8 mouse cellular contexts compared by ENCODE assay signal in the genomic region with DNA sequence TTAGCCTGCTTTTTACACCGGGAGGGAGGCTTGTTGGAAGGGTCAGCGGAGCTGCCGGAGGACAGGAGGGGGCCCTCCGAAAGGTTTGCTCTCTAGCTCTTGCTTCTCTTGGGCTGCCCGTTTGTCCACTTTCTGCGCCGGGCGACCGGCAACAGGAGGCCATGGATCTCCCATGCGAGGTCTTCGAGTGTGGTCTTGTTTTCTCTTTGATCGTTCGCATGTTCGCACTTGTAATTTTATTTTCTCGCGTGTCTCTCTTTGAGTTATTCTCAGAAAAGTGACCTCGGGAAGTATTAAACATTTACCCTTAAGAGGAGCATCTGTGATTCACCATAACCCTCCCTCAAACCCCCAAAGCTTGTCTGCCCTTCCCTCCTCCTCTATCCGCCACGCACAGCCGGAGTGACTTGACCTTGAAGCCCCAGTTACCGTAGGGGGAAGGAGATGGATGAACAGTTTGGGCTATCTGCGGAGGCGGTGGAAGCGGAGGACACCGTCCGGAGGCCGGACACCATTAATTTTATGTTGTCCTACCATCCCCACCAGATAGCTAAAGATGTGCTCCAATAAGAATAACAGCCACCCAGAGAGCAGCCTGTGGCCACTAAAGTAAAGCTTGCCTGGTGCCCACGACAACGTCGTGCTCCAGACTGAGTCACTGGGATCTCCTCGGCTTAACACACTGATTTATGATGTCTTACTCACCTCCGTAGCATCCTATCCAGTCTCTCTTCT. TPM values are rescaled to one million over a fixed set of nuclear protein-coding genes. Genes with fewer than 3 reads are reported as not detected.
DNase-seq lines count a peak whose midpoint lies in the region; ATAC-seq lines count a peak whose summit lies in the region.

No protein-coding gene starts in this region.

- no peaks in the 10 kb centered on the region for H3K36me3 ChIP-seq in liver, embryonic 12.5 days

- peak overlapping the region; percentile 27; the same call in 1 of the 2 replicates for H3K9ac ChIP-seq in liver, embryonic 12.5 days

- WGBS in liver, embryonic 12.5 days (ENCODE audit: insufficient replicate concordance), result under 1% methylated on average over 32 of the region's 32 CpGs

- no peak overlapping the region for H3K27ac ChIP-seq in liver, embryonic 12.5 days

- peak; percentile 9; the same call in 1 of the 2 replicates for ATAC-seq in granulocyte monocyte progenitor cell, adult 5-6 weeks (replicated peaks; ENCODE audit: poor library complexity, severe bottlenecking)
- ATAC-seq in liver, embryonic 12.5 days, result no peak; the same call in none of the 2 replicates

- peaks cover 8% of the 10 kb centered on the region for H3K4me1 ChIP-seq in liver, embryonic 12.5 days

- H3K27me3 ChIP-seq in liver, embryonic 12.5 days (replicated peaks), result peaks cover 48% of the 10 kb centered on the region

- peak overlapping the region; percentile 78 for H3K4me2 ChIP-seq in liver, embryonic 12.5 days

- H3K9me3 ChIP-seq in liver, embryonic 12.5 days (replicated peaks), result no peaks in the 10 kb centered on the region

- peak overlapping the region; percentile 64 for H3K4me3 ChIP-seq in liver, embryonic 12.5 days

- peak; percentile 23 for DNase-seq in ovary, adult 18-20 months (ENCODE audit: low spot score)
- DNase-seq in ovary, postnatal 10 days (ENCODE audit: low spot score), result no peak
- peak; percentile 58 to 74 for DNase-seq in cerebellum, postnatal 14 days
- peak; percentile 38 for DNase-seq in kidney, adult 18-20 months
- DNase-seq in ovary, postnatal 36 days (ENCODE audit: low spot score), result peak; percentile 35
- DNase-seq in c-Kit-positive CD71-positive TER-119-positive erythroid progenitor cells, embryonic 14.5 days (ENCODE audit: low spot score), result no peak

RNA-seq across cellular contexts. Expression of gene Nectin3, which starts 0.5 kb away (rescaled TPM):
- 2.6 TPM in 1 of 2 replicates, not detected in the other for total RNA-seq in granulocyte monocyte progenitor cell, adult 5-6 weeks (2014; fragmentation: Nextera tagmentation)
- 0.26 and 3.1 TPM in 2 replicates for total RNA-seq in granulocyte monocyte progenitor cell, adult 5-6 weeks (2017)
- 8.5 and 8.9 TPM in 2 replicates for polyA plus RNA-seq in liver, embryonic 12.5 days (2016; fragmentation: Nextera tagmentation; extraction: Ambion mirVana)

Comparison
In these comparisons a context has a peak if more than half of its experiments do, and no peak if none do; other contexts are left out.
1. DNase-seq: peak in ovary, adult 18-20 months (single experiment), cerebellum, postnatal 14 days (2 of 2), kidney, adult 18-20 months (single experiment) and ovary, postnatal 36 days (single experiment); none in ovary, postnatal 10 days (single experiment) and c-Kit-positive CD71-positive TER-119-positive erythroid progenitor cells, embryonic 14.5 days (single experiment).